Mouse (Mus musculus): ENCODE results near the gene Ephb4.

Gene Ephb4

GRCm38 (mm10) chr5:137334317-137334716 lies 15.6 kb upstream of the Ephb4 start:
- in situ Hi-C loops (cut with MboI, MseI): no loop called here

GRCm38 (mm10) chr5:137335066-137335465 lies 14.8 kb upstream of the Ephb4 start:
- in situ Hi-C loops (cut with MboI, MseI): no loop called here

DNA sequence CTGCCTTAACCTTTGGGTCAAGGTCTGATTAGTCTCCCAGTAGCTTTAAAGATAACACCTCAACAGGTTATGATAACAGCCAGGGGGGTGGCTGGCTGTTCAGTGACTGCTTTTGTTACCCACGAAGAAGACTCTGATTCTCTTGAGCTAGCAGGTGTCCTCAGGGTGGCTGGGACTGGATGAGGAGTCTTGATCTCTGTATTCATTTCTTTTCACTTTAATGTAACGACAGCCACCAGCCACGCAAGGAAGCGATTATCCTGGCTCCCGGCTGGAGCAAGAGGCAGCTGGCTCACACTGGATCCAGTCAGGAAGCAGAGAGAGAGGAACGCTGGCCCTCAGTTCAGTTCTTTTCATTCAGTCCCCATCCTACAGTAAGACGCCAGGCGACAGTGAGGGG lies 12.7 kb upstream of the Ephb4 start:
- in situ Hi-C loops (cut with MboI, MseI): no loop called here

DNA sequence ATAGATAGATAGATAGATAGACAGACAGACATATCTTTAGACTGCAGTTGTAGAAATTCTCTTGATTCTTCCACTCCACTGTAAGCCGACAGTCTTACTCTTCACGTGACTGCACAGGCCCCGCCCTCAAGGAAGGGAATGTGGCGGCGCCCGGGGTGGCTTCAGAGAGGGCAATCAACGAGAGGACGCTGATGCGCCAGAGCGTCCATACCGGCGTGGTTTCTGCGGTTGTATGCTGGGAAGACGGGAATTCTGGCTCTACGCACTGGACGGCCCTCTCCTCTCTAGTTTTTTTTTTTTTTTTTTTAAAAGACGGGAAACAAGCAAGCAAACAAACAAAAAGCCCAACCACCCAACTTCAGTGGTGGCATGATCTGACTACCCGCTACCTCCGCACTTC lies 11.7 kb upstream of the Ephb4 start:
- in situ Hi-C loops (cut with MboI, MseI): no loop called here

DNA sequence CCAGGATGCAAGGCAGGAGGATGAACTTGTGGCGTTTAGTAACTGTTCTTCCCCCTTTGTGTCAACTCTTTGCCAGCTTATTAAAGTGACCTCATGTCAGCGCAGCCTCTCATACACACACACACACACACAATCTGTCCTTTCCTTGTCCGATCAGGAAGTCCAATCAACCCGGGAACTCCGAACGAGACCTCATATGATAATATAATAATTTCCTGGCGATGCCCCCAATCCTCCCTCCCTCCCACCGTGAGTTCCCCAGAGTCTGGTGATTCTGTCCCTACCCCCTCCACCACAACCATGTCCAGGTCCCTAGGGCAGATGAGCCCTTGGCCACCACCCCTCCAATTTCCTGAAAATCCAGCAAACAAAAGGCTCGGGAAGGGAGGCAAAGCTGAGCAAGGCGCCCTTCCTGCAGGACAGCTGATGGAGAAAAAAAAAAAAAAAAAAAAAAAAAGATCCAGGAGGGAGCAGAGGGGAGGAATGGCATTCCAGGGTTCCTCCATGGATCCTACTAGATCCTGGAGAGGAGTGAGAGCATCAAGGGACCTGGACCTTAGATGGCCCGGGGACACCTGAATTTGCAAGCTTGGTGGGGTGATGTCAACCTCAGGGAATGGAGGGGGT lies 11.1 kb upstream of the Ephb4 start:
- in situ Hi-C loops (cut with MboI, MseI): no loop called here

GRCm38 (mm10) chr5:137339290-137339979 lies 10.5 kb upstream of the Ephb4 start:
- in situ Hi-C loops (cut with MboI, MseI): no loop called here

- in situ Hi-C loops (cut with MboI, MseI): no loop called here
Measured at GRCm38 (mm10) chr5:137340222-137340621, 9.7 kb upstream of the Ephb4 start.

GRCm38 (mm10) chr5:137342407-137343012 lies 7.4 kb upstream of the Ephb4 start:
- in situ Hi-C loops (cut with MboI, MseI): no loop called here

- in situ Hi-C loops (cut with MboI, MseI): no loop called here
Measured at GRCm38 (mm10) chr5:137343412-137343811, 6.5 kb upstream of the Ephb4 start.

DNA sequence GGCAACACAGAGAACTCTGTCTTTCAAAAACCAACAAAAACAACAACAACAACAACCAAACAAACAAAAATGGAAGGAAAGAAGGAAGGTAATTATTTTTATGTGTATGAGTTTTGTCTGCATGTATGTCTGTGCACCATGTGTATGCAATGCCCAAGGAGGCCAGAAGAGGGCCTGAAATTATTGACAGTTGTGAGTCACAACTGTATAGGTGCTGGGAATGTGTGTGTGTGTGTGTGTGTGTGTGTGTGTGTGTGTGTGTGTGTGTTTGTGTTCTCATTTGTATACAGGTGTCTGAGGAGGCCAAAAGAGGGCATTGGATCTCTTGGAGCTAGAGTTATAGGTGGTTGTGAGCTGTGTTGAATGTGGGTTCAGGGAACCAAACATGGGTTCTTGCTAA lies 6.0 kb upstream of the Ephb4 start:
- in situ Hi-C loops (cut with MboI, MseI): no loop called here

- in situ Hi-C loops (cut with MboI, MseI): no loop called here
Measured at GRCm38 (mm10) chr5:137345821-137346220, 4.1 kb upstream of the Ephb4 start.

DNA sequence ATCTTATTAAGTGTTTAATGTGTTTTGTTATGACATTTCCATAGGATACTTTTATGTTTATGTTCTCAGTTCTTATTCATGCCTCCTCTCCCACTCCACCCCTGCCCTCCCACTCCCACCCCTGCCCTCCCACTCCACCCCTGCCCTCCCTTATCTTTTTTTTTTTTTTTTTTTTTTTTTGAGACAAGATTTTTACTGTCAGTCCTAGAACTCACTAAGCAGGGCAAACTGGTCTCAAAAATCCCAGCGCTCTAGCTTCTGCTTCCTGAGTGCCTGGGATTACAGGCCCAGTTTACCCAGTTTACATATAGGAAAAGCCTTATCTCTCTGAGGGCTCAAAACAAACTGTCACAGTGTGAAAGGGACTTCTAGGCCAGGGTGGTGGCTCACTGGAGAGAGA lies 3.5 kb upstream of the Ephb4 start:
- in situ Hi-C loops (cut with MboI, MseI): no loop called here

DNA sequence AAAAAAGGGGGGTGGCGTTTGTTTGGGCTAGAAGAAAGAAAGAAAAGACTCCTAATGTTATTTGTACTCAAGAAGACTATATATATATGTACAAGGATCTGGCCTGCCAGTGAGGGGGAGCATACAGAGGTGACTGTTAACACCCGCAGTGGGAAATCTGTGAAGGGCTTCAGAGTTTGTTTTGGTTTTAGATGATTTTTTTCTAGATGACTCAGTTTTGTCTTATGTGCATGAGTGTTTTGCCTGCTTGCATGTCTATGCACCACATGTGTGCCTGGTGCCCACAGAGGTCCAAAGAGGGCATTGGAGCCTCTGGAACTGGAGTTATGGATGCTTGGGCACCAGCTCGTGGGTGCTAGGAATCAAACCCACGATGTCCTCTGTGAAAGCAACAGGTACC lies 2.9 kb upstream of the Ephb4 start:
- in situ Hi-C loops (cut with MboI, MseI): no loop called here

DNA sequence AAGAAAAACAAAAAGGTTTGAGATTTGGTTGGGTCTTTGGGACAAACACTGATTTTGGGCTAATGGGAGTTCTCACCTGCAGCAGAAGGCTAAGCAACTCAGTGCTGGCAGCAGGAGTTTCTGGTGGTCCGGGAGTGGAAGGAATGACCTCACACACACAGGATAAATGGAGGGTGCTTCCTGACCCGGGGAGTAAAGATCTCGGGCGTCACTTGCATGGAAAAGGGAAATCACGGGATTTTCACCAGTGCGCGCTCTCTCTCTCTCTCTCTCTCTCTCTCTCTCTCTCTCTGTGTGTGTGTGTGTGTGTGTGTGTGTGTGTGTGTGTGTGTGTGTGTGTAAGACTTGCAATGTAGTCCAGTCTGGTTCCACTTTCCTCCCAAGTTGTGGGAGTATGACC lies 2.1 kb upstream of the Ephb4 start:
- in situ Hi-C loops (cut with MboI, MseI): no loop called here

DNA sequence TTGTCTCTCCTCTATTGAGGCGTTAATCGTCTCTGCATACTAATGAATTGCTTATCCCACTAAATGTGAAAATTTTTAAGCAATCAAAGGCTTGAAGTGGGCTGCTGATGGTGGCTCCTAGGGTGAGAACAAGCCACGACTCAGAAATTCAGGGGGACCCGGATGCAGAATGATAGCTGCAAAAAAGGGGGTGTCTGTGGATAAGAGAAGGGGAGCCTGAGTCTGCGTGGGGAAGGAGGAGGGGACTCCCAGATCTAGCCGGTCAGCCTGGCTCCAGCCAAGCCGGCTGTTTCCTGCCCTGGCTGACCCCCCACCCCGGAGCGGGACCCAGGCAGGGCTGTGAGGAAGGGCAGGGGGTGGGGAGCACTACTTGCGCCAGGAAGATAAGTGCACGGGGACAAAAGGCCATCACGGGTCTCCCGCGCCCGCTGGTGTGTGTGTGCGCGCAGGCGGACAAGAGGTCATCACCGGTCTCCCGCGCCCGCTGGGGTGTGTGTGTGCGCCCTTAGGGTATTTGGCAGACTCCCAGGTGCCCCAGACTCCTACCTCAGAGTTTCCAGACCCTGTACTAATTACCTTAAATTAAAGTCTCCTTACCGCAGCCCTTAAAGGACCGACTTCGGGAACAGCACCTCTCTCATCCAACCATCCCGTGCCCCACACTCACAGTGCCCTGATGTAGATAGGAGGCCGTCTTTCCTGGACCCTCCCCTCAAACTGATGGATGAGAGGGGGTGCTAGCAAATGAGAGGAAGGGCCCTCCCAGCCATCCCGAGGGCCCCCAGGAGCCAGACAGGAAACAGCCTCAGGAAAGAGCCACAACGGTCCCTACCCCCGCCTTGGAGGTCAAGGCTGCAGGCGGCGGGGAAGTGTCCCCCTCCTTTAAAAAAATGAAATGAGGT lies 1.2 kb upstream of the Ephb4 start:
- in situ Hi-C loops (cut with MboI, MseI): no loop called here

DNA sequence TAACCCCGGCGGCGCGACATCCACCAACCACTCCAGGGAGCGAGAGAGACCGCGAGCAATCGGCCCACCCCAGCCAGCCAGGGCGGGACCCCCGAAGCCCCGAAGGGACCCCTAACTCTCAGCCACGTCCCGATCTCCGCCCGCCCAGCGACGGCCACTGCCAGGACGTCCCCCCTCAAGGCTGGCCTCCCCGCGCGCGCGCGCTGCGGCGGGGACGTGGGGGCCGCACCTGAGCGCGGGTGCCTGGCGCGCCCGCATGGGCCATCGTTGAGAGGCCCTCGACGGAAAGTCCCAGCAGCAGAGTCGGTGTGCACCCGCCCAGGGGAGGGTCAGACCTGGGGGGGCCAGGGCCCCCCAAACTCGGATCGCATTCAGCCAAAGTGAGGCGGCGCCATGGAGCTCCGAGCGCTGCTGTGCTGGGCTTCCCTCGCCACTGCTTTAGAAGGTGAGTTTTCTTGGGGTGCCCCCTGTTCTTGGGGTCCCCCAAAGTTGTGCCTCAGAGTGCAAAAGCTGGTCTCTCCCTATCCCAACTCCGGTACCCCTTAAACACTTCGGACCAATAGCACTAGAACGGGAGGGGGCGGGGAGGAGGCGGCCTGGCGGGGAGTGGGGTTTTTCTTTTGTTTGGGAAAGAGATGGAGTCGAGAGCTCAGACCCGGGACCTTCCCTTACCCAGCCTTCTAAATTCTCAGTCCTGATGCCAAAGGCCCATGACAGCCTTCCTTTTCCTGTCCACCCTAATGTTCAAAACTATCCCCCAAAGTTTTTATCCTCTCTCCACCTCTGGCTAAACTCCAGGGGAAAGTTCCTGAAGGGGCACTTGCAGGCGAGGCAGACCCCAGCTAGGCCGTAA lies 522 bp downstream of the Ephb4 start:
- in situ Hi-C loops (cut with MboI, MseI): loop anchor here (10.0 kb wide), 1 partner anchor 846 kb away; no protein-coding TSS in a partner anchor

- in situ Hi-C loops (cut with MboI, MseI): loop anchor here (10.0 kb wide), 1 partner anchor 846 kb away; no protein-coding TSS in a partner anchor
Measured at GRCm38 (mm10) chr5:137351058-137351380, 1.1 kb downstream of the Ephb4 start.

GRCm38 (mm10) chr5:137351394-137351793 lies 1.5 kb downstream of the Ephb4 start:
- in situ Hi-C loops (cut with MboI, MseI): loop anchor here (10.0 kb wide), 1 partner anchor 847 kb away; no protein-coding TSS in a partner anchor

- in situ Hi-C loops (cut with MboI, MseI): loop anchor here (10.0 kb wide), 1 partner anchor 847 kb away; no protein-coding TSS in a partner anchor
Measured at GRCm38 (mm10) chr5:137352011-137352975, 2.4 kb downstream of the Ephb4 start.

DNA sequence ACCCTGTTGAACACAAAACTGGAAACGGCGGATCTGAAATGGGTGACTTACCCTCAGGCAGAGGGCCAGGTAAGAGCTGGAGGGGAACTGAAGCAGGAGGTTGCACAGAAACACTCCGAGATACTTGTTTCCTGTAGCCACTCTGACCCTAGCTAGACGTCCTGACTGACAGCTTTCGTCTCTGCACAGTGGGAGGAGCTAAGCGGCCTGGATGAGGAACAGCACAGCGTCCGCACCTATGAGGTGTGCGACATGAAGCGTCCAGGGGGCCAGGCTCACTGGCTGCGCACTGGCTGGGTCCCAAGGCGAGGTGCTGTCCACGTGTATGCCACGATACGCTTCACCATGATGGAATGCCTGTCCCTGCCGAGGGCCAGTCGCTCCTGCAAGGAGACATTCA lies 4.2 kb downstream of the Ephb4 start:
- in situ Hi-C loops (cut with MboI, MseI): loop anchor here (10.0 kb wide), 1 partner anchor 849 kb away; no protein-coding TSS in a partner anchor
